Mouse (Mus musculus): ENCODE data around the gene Rims3. TPM values are rescaled to one million over a fixed set of nuclear protein-coding genes. Genes with fewer than 3 reads are reported as not detected.
A peak's percentile ranks its signal among the peaks of the same experiment; 100 is the strongest.

The Rims3 gene
- total RNA-seq (2017): 1.7 to 2.9 TPM (median 1.7 TPM) in 3 replicates

- peak; percentile 69; the same call in 1 of the 2 replicates for ATAC-seq (replicated peaks; ENCODE audit: insufficient number of reproducible peaks, low FRiP score, low TSS enrichment, poor library complexity, severe bottlenecking)
Observed at GRCm38 (mm10) chr4:120854588-120855319, at the start of gene Rims3. Rims3 (plus strand) TSS chr4:120854816.

- no peak for ATAC-seq (replicated peaks; ENCODE audit: insufficient number of reproducible peaks, low FRiP score, low TSS enrichment, poor library complexity, severe bottlenecking)
Observed at GRCm38 (mm10) chr4:120805816-120806215, 48.8 kb upstream of the Rims3 start.

- ATAC-seq (replicated peaks; ENCODE audit: insufficient number of reproducible peaks, low FRiP score, low TSS enrichment, poor library complexity, severe bottlenecking): no peak
Observed at GRCm38 (mm10) chr4:120813762-120814161, 40.9 kb upstream of the Rims3 start.

GRCm38 (mm10) chr4:120814171-120814570 is 40.4 kb upstream of the Rims3 start:
- ATAC-seq (replicated peaks; ENCODE audit: insufficient number of reproducible peaks, low FRiP score, low TSS enrichment, poor library complexity, severe bottlenecking): no peak

- ATAC-seq (replicated peaks; ENCODE audit: insufficient number of reproducible peaks, low FRiP score, low TSS enrichment, poor library complexity, severe bottlenecking): no peak
Observed at GRCm38 (mm10) chr4:120815163-120815562, 39.5 kb upstream of the Rims3 start.

- peak; percentile 99 for ATAC-seq (replicated peaks; ENCODE audit: insufficient number of reproducible peaks, low FRiP score, low TSS enrichment, poor library complexity, severe bottlenecking)
Observed at GRCm38 (mm10) chr4:120815622-120816334, 38.8 kb upstream of the Rims3 start.

- no peak for ATAC-seq (replicated peaks; ENCODE audit: insufficient number of reproducible peaks, low FRiP score, low TSS enrichment, poor library complexity, severe bottlenecking)
Observed at GRCm38 (mm10) chr4:120817002-120817774, 37.4 kb upstream of the Rims3 start.

- ATAC-seq (replicated peaks; ENCODE audit: insufficient number of reproducible peaks, low FRiP score, low TSS enrichment, poor library complexity, severe bottlenecking): no peak
Observed at GRCm38 (mm10) chr4:120817951-120818350, 36.7 kb upstream of the Rims3 start.

GRCm38 (mm10) chr4:120819296-120819695 is 35.3 kb upstream of the Rims3 start:
- ATAC-seq (replicated peaks; ENCODE audit: insufficient number of reproducible peaks, low FRiP score, low TSS enrichment, poor library complexity, severe bottlenecking): no peak

- no peak for ATAC-seq (replicated peaks; ENCODE audit: insufficient number of reproducible peaks, low FRiP score, low TSS enrichment, poor library complexity, severe bottlenecking)
Observed at GRCm38 (mm10) chr4:120819871-120820270, 34.7 kb upstream of the Rims3 start.

- no peak for ATAC-seq (replicated peaks; ENCODE audit: insufficient number of reproducible peaks, low FRiP score, low TSS enrichment, poor library complexity, severe bottlenecking)
Observed at GRCm38 (mm10) chr4:120822191-120822911, 32.3 kb upstream of the Rims3 start.

- peak; percentile 59 for ATAC-seq (replicated peaks; ENCODE audit: insufficient number of reproducible peaks, low FRiP score, low TSS enrichment, poor library complexity, severe bottlenecking)
Observed at GRCm38 (mm10) chr4:120825100-120825553, 29.5 kb upstream of the Rims3 start.

- peak; percentile 95 for ATAC-seq (replicated peaks; ENCODE audit: insufficient number of reproducible peaks, low FRiP score, low TSS enrichment, poor library complexity, severe bottlenecking)
Observed at GRCm38 (mm10) chr4:120825577-120826326, 28.9 kb upstream of the Rims3 start.

GRCm38 (mm10) chr4:120826418-120826817 is 28.2 kb upstream of the Rims3 start:
- ATAC-seq (replicated peaks; ENCODE audit: insufficient number of reproducible peaks, low FRiP score, low TSS enrichment, poor library complexity, severe bottlenecking): no peak

GRCm38 (mm10) chr4:120830767-120831166 is 23.8 kb upstream of the Rims3 start:
- ATAC-seq (replicated peaks; ENCODE audit: insufficient number of reproducible peaks, low FRiP score, low TSS enrichment, poor library complexity, severe bottlenecking): no peak

GRCm38 (mm10) chr4:120831472-120831871 is 23.1 kb upstream of the Rims3 start, which contains the start of gene Nfyc:
Nfyc (minus strand) TSS chr4:120831572.
- no peak for ATAC-seq (replicated peaks; ENCODE audit: insufficient number of reproducible peaks, low FRiP score, low TSS enrichment, poor library complexity, severe bottlenecking)

- ATAC-seq (replicated peaks; ENCODE audit: insufficient number of reproducible peaks, low FRiP score, low TSS enrichment, poor library complexity, severe bottlenecking): no peak
Observed at GRCm38 (mm10) chr4:120841342-120841741, 13.3 kb upstream of the Rims3 start.
